Mouse (Mus musculus) limb, embryonic 13.5 days (tissue): ENCODE data around the gene Mapk8. TPM values are rescaled to one million over a fixed set of nuclear protein-coding genes. Genes with fewer than 3 reads are reported as not detected.
A peak's percentile ranks its signal among the peaks of the same experiment; 100 is the strongest.

Experiments
- ATAC-seq: fragments of 200-750 bp; cut with Nextera tagmentation; 2 replicates; pipeline ENCODE4 v1.8.0; 2017; ENCODE audit warnings: low read depth, moderate number of reproducible peaks, moderate TSS enrichment; ENCODE audit not compliant: low FRiP score
- H3K27ac ChIP-seq: fragments of 300-500 bp; sonication (generic); 2 replicates; pipeline ENCODE4 v1.5.1; 2015; ENCODE audit warnings: inconsistent platforms, mild to moderate bottlenecking, moderate library complexity
- H3K27me3 ChIP-seq: fragments of 300-500 bp; sonication (generic); 2 replicates; pipeline ENCODE4 v1.6.1; 2015; ENCODE audit warnings: mild to moderate bottlenecking, inconsistent platforms
- H3K36me3 ChIP-seq: fragments of 300-500 bp; sonication (generic); 2 replicates; pipeline ENCODE4 v1.6.1; 2015; ENCODE audit warnings: inconsistent platforms, mild to moderate bottlenecking, moderate library complexity
- H3K4me1 ChIP-seq: fragments of 300-500 bp; sonication (generic); 2 replicates; pipeline ENCODE4 v1.6.1; 2015; ENCODE audit warnings: inconsistent platforms
- H3K4me2 ChIP-seq: fragments of 300-500 bp; sonication (generic); replicated peaks from 2 replicates; pipeline ENCODE4 v1.6.1; 2015; ENCODE audit warnings: inconsistent platforms, mild to moderate bottlenecking, moderate library complexity
- H3K4me3 ChIP-seq: fragments of 300-500 bp; sonication (generic); 2 replicates; pipeline ENCODE4 v1.5.1; 2015; ENCODE audit warnings: moderate library complexity, mild to moderate bottlenecking, inconsistent platforms
- H3K9ac ChIP-seq: fragments of 300-500 bp; sonication (generic); 2 replicates; pipeline ENCODE4 v1.6.1; 2015; ENCODE audit warnings: mild to moderate bottlenecking, inconsistent platforms
- H3K9me3 ChIP-seq: fragments of 300-500 bp; sonication (generic); 2 replicates; pipeline ENCODE4 v1.6.1; 2016; ENCODE audit warnings: inconsistent platforms
- WGBS: fragments of 180-500 bp; shearing (Covaris S2); methylation state at CpG from one replicate; pipeline ENCODE4 v1.1.7; 2015; 5-methylcytosine and 5-hydroxymethylcytosine counted together
- polyA plus RNA-seq: library from polyadenylated mRNA; unstranded; fragments of >200 nt; fragmentation: Nextera tagmentation; extraction: Ambion mirVana; gene quantifications from 2 replicates; pipeline ENCODE4 v1.2.1, GENCODE M21; 2015

The Mapk8 gene
- polyA plus RNA-seq, 1 experiment from 2014 or later, result 24.0 TPM

GRCm38 (mm10) chr14:33335733-33336132 lies 111.2 kb downstream of the Mapk8 start:
- Histone ChIP-seq H3K4me3 (no peak overlapping the region), H3K9ac (no peak overlapping the region), H3K27me3 (no peaks in the 10 kb centered on the region), H3K36me3 (no peaks in the 10 kb centered on the region), H3K4me2 (no peak overlapping the region), H3K27ac (no peak overlapping the region), H3K4me1 (peaks cover 21% of the 10 kb centered on the region), H3K9me3 (no peaks in the 10 kb centered on the region)
- WGBS, result 77% methylated on average over 6 of the region's 6 CpGs
- no peak for ATAC-seq

DNA sequence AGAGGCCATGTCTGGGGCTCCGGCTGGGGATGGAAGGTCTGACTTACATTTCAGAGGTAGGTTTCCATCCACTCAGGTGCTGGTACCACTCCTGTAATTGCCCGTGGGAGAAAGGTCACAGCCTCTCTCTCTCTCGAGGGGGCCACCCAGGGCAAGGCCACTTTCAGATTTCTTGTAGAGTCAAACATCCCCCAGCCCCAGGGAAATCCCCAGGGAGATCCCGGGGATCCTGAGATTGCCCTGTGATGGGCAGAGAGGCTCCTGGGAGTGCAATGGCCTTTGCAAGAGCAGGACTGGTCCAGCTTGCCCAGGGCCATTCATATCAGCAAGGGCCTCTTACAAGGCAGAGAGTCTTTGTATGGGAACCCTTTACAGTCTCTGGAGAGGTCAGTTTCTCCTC lies 112.6 kb downstream of the Mapk8 start:
- 81% methylated on average over 4 of the region's 4 CpGs for WGBS
- ATAC-seq, result no peak
- no peaks in the 10 kb centered on the region for H3K9me3 ChIP-seq

GRCm38 (mm10) chr14:33333833-33334232 lies 113.1 kb downstream of the Mapk8 start:
- WGBS, result 82% methylated on average over 4 of the region's 4 CpGs
- Histone ChIP-seq H3K27ac (no peak overlapping the region), H3K4me3 (no peak overlapping the region), H3K36me3 (no peaks in the 10 kb centered on the region), H3K4me2 (no peak overlapping the region), H3K9me3 (no peaks in the 10 kb centered on the region), H3K9ac (no peak overlapping the region), H3K4me1 (peaks cover 28% of the 10 kb centered on the region), H3K27me3 (no peaks in the 10 kb centered on the region)
- ATAC-seq, result no peak

More for the DNA sequence above, 112.6 kb downstream of the Mapk8 start:
- H3K4me2 ChIP-seq, result no peak overlapping the region
- no peaks in the 10 kb centered on the region for H3K27me3 ChIP-seq
- H3K4me3 ChIP-seq, result no peak overlapping the region
- no peak overlapping the region for H3K27ac ChIP-seq
- H3K36me3 ChIP-seq, result no peaks in the 10 kb centered on the region
- no peak overlapping the region for H3K9ac ChIP-seq
- H3K4me1 ChIP-seq, result peaks cover 27% of the 10 kb centered on the region

GRCm38 (mm10) chr14:33331627-33332026 lies 115.3 kb downstream of the Mapk8 start:
- H3K9me3 ChIP-seq, result no peaks in the 10 kb centered on the region
- no peak overlapping the region for H3K4me2 ChIP-seq
- no peak overlapping the region for H3K4me3 ChIP-seq
- no peak for ATAC-seq
- WGBS, result 44% methylated on average over 4 of the region's 4 CpGs
- no peak overlapping the region for H3K9ac ChIP-seq
- H3K27ac ChIP-seq, result peak overlapping the region; percentile 18; the same call in 1 of the 2 replicates
- no peaks in the 10 kb centered on the region for H3K27me3 ChIP-seq
- peaks cover 49% of the 10 kb centered on the region for H3K4me1 ChIP-seq
- no peaks in the 10 kb centered on the region for H3K36me3 ChIP-seq

DNA sequence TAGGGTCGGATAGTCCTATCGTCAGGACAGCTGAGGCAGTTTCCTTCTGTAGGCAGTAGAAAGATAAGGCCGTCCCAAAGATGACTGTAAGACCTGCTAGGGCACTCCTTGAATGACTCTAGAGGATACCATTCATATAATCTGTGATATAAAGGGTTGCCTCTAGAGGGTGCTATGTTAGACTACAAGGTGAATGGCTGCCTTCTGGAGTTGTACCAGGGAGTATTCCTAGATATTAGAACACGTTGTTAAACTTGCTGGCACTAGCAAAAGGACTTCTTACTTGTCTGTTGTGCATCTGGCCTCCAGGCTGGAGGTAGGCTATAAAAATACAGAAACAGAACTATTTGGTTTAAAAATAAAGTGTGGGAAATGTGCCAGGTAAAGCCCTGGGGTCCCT lies 116.0 kb downstream of the Mapk8 start:
- Histone ChIP-seq H3K36me3 (no peaks in the 10 kb centered on the region), H3K27me3 (no peaks in the 10 kb centered on the region)

DNA sequence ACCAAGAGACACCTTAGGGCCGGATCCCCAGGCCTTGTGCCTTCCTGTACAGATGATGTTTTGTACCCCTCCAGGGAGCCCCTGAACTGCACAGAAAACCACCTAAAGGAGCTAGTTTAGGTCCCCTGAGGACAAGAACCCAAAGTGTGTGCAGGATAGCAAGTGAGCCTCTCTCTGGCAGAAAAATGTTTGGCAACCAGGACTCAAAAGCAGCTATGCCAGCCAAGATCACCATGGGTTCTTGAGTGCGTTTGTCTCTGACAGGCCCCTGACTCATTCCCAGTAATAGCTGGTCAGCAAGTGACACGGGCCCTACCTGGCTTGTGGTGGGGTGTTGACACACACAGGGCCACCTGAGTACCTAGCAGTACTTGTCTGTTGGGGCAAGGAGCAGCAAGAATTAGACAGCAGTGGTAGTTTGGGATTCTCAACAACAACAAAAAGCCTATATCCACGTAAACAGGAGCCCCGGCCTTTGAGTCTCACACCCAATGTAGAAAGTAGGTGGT lies 117.6 kb downstream of the Mapk8 start:
- 89% methylated on average over 5 of the region's 5 CpGs for WGBS
- no peak overlapping the region for H3K9ac ChIP-seq
- H3K4me2 ChIP-seq, result no peak overlapping the region
- no peaks in the 10 kb centered on the region for H3K27me3 ChIP-seq
- H3K4me3 ChIP-seq, result no peak overlapping the region
- no peak overlapping the region for H3K27ac ChIP-seq
- no peaks in the 10 kb centered on the region for H3K36me3 ChIP-seq
- ATAC-seq, result no peak
- peaks cover 42% of the 10 kb centered on the region for H3K4me1 ChIP-seq
- H3K9me3 ChIP-seq, result no peaks in the 10 kb centered on the region

More for the DNA sequence above, 116.0 kb downstream of the Mapk8 start:
- WGBS, result 59% methylated on average over 4 of the region's 4 CpGs
- H3K27ac ChIP-seq, result no peak overlapping the region; the same call in 1 of the 2 replicates
- H3K4me3 ChIP-seq, result no peak overlapping the region
- H3K4me1 ChIP-seq, result peaks cover 49% of the 10 kb centered on the region
- no peak overlapping the region for H3K4me2 ChIP-seq
- ATAC-seq, result no peak
- no peaks in the 10 kb centered on the region for H3K9me3 ChIP-seq
- no peak overlapping the region for H3K9ac ChIP-seq

GRCm38 (mm10) chr14:33328369-33328768 lies 118.6 kb downstream of the Mapk8 start:
- Histone ChIP-seq H3K9me3 (no peaks in the 10 kb centered on the region), H3K27ac (no peak overlapping the region), H3K36me3 (no peaks in the 10 kb centered on the region), H3K4me1 (peaks cover 42% of the 10 kb centered on the region), H3K4me3 (no peak overlapping the region), H3K9ac (no peak overlapping the region), H3K27me3 (no peaks in the 10 kb centered on the region), H3K4me2 (0 out of 2 replicates have a peak overlapping the region, but pooled peaks have one; percentile 14)
- 0 out of 2 replicates have a peak, but pooled peaks have one; percentile 41 for ATAC-seq
- WGBS, result 50% methylated on average over 5 of the region's 5 CpGs

Other genes with a start within 250 kb of the Mapk8 start
- 4.3 and 7.7 TPM in 2 replicates for gene Arhgap22, start 233.1 kb downstream of the Mapk8 start, polyA plus RNA-seq
- not detected in 2 replicates for gene Frmpd2, start 24.5 kb upstream of the Mapk8 start, polyA plus RNA-seq
- gene Ptpn20, start 142.0 kb upstream of the Mapk8 start, polyA plus RNA-seq, result 0.23 and 0.24 TPM in 2 replicates